Mouse (Mus musculus) gonadal fat pad, adult 2 months (tissue): ENCODE data around the gene Zfp977. TPM values are rescaled to one million over a fixed set of nuclear protein-coding genes. Genes with fewer than 3 reads are reported as not detected.
"Not testable (repeated sequence)": the region's sequence is repeated elsewhere in the genome, so short reads cannot be mapped to it uniquely, and the experiment has no call there.

Experiments
- DNase-seq: peaks from one replicate; pipeline ENCODE4 v3.0.0-alpha.2; 2012; ENCODE audit warnings: low read depth
- polyA plus RNA-seq: library from polyadenylated mRNA; depleted of rRNA; stranded (reverse); fragments of >200 nt; gene quantifications from 2 replicates; pipeline ENCODE4 v1.2.3, GENCODE M21; 2012; rRNA removed

Gene Zfp977
- 0.19 and 0.22 TPM in 2 replicates for polyA plus RNA-seq

DNA sequence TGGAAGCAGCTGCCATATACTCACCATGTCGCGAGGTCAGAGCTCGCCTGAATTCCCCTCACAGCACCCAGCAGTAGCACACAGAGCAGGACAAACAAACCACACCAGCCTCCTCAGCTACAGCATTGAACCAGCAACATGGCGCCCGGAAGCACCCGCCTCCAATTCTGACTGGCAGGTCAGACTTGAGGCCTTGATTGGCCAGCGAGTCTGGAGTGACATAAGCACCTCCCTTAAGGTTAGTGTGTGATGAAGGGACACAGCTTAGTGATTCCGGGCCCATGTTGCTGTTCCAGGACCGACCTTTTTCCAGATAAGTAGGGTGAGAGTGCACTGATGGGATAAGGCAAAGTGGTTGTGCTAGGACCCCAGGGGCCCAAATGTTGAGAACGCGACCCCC is at the start of gene Zfp977:
Gene Zfp977, minus strand, starts transcription at position 135 of the 400 bp plus-strand sequence.
- not testable (repeated sequence) for DNase-seq

DNA sequence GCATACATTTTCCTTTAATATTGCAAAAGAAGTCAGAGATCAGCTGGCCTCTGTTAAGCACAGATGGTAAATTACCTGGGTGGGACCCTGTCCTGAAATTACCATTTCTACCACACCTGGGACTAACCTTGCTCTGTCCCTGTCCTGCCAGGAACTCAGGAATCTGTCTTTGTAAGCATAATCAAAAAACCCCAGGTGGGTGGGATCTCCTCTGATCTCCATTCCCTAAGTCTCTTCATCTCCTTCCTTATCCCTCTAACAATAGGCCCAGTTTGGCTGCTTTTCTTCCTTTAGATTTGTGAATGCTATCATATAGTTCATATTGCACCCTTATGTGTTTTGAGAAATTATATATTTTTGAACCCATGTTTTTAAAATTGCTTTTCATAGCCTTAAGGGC is 38.7 kb upstream of the Zfp977 start:
- DNase-seq: not testable (repeated sequence)

DNA sequence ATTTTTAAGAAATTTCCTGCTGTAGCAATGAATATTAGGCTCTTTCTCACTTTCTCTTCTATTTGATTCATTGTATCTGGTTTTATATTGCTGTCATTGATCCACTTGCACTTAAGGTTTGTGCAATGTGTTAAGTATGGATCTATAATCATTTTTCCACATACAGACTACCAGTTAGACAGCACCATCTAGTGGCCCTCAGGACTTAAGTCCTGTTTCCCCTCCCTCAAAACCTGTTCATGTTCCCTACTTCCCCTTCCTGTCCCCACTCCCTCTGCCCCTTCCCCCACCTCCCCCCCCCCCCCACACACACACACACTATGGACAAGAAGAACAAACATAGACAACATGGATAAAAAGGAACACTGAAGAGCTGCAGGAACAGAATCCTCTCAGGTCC is 3.3 kb upstream of the Zfp977 start:
- DNase-seq: not testable (repeated sequence)

DNA sequence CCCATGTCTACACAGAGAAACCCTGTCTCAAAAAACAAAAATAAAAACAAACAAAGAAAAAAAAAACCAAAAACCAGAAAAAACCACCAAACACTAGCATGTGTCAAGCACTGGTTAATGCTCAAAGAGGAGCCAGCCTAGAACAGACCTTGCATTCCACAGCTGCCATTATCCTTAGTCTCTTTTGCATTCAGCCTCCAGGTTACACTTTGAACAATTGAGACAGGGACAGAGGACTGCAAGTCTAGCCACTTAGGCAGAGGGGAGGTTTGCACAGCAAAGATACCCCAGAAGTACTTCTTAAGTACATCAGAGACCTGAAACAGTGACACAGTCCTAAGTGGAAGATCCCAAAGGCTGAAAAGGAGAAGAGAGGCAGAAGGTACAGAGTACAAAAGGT is 1.0 kb downstream of the Zfp977 start:
- DNase-seq: not testable (repeated sequence)

DNA sequence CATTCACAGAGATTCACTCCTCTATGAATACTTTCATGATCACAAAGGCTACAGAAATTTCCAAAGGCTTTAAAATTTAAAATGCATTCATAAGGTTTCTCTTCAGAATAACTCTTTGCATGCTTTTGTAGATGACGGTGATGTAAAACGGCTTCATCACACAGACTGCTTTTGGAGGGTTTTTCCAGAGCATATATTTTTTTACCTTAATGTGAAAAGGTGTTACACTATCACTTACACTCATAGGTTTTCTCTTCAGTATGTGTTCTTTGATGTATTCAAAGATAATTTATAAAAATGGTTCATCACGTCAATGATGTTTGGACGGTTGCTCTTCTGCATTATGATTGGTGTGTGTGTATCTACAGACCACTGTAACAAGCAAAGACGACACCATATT is 13.9 kb downstream of the Zfp977 start, which contains the start of gene Gm21028:
Gene Gm21028, minus strand, starts transcription at position 101 of the 400 bp plus-strand sequence.
- DNase-seq: no peak

DNA sequence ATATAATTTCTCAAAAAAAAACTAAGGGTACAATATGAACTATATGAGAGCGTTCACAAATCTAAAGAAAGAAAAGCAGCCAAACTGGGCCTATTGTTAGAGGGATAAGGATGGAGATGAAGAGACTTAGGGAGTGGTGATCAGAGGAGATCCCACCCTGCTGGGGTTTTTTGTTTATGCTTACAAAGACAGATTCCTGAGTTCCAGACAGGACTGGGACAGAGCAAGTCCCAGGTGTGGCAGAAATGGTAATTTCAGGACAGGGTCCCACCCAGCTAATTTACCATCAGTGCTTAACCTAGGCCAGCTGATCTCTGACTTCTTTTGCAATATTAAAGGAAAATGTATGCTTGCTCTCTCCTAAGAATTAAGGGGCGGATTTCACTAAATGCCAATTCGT is 40.6 kb downstream of the Zfp977 start:
- DNase-seq: no peak

Other genes with a start within 250 kb of the Zfp977 start
- not detected in 2 replicates for gene 4933421I07Rik, start 144.4 kb downstream of the Zfp977 start, polyA plus RNA-seq
- 4.9 and 5.2 TPM in 2 replicates for gene Zfp141, start 86.8 kb downstream of the Zfp977 start, polyA plus RNA-seq
- not detected in 2 replicates for gene Gm21028, start 14.0 kb downstream of the Zfp977 start, polyA plus RNA-seq
- gene Zfp976, start 50.0 kb upstream of the Zfp977 start, polyA plus RNA-seq: 0.30 and 0.35 TPM in 2 replicates
- gene Zfp975, start 100.2 kb upstream of the Zfp977 start, polyA plus RNA-seq: 0.63 and 0.81 TPM in 2 replicates
- gene Gm17067, start 134.5 kb upstream of the Zfp977 start, polyA plus RNA-seq: not detected in 2 replicates
- gene Vmn2r62, start 201.0 kb upstream of the Zfp977 start, polyA plus RNA-seq: not detected in 2 replicates